Mouse (Mus musculus) central nervous system, embryonic 11.5 days (tissue): ENCODE measurements around the gene Izumo2. TPM values are rescaled to one million over a fixed set of nuclear protein-coding genes. Genes with fewer than 3 reads are reported as not detected.

ENCODE experiments used
- polyA plus RNA-seq: library from polyadenylated mRNA; depleted of rRNA; stranded (reverse); fragments of >200 nt; gene quantifications from 2 replicates; pipeline ENCODE4 v1.2.3, GENCODE M21; 2012; rRNA removed

Izumo2 gene
- polyA plus RNA-seq, result not detected in 2 replicates

GRCm38 (mm10) chr7:44708574-44708973, at the start of gene Izumo2:
TSS of gene Izumo2 (plus strand) at chr7:44708742.

GRCm38 (mm10) chr7:44670803-44671202, 37.7 kb upstream of the Izumo2 start, which contains the start of gene Myh14:
TSS of gene Myh14 (minus strand) at chr7:44670843.

GRCm38 (mm10) chr7:44748101-44749044, 39.8 kb downstream of the Izumo2 start, which contains the start of gene Vrk3:
TSS of gene Vrk3 (plus strand) at chr7:44748413.

GRCm38 (mm10) chr7:44750950-44751349, 42.4 kb downstream of the Izumo2 start, which contains the start of gene Zfp473:
TSS of gene Zfp473 (minus strand) at chr7:44751050.

Other genes with a start within 250 kb of the Izumo2 start
- gene Aspdh, start 243.4 kb upstream of the Izumo2 start, polyA plus RNA-seq, result 7.5 and 7.7 TPM in 2 replicates
- gene Josd2, start 240.8 kb upstream of the Izumo2 start, polyA plus RNA-seq, result 91.6 and 95.2 TPM in 2 replicates
- gene Emc10, start 212.2 kb upstream of the Izumo2 start, polyA plus RNA-seq, result 102 and 117 TPM in 2 replicates
- gene Fam71e1, start 212.2 kb upstream of the Izumo2 start, polyA plus RNA-seq, result 28.7 and 40.6 TPM in 2 replicates
- 0.01 TPM in 1 of 2 replicates, not detected in the other for gene Mybpc2, start 184.1 kb upstream of the Izumo2 start, polyA plus RNA-seq
- 0.07 and 0.09 TPM in 2 replicates for gene Spib, start 176.7 kb upstream of the Izumo2 start, polyA plus RNA-seq
- gene Pold1, start 159.9 kb upstream of the Izumo2 start, polyA plus RNA-seq, result 107 and 108 TPM in 2 replicates
- 76.6 and 80.4 TPM in 2 replicates for gene Nr1h2, start 154.8 kb upstream of the Izumo2 start, polyA plus RNA-seq
- gene Napsa, start 136.4 kb upstream of the Izumo2 start, polyA plus RNA-seq, result 0.13 and 0.20 TPM in 2 replicates
- 8.0 and 8.3 TPM in 2 replicates for gene Kcnc3, start 118.1 kb upstream of the Izumo2 start, polyA plus RNA-seq
- 1.2 TPM in 2 replicates for gene Myh14, start 37.9 kb upstream of the Izumo2 start, polyA plus RNA-seq
- gene Vrk3, start 39.7 kb downstream of the Izumo2 start, polyA plus RNA-seq, result 29.7 and 35.3 TPM in 2 replicates
- gene Zfp473, start 42.3 kb downstream of the Izumo2 start, polyA plus RNA-seq, result 2.1 and 2.2 TPM in 2 replicates
- 72.9 and 96.2 TPM in 2 replicates for gene Nup62, start 107.3 kb downstream of the Izumo2 start, polyA plus RNA-seq
- 0.37 and 0.54 TPM in 2 replicates for gene Il4i1, start 107.6 kb downstream of the Izumo2 start, polyA plus RNA-seq
- 26.1 and 29.3 TPM in 2 replicates for gene Atf5, start 107.9 kb downstream of the Izumo2 start, polyA plus RNA-seq
- 101 and 104 TPM in 2 replicates for gene Akt1s1, start 140.2 kb downstream of the Izumo2 start, polyA plus RNA-seq
- gene Tbc1d17, start 140.3 kb downstream of the Izumo2 start, polyA plus RNA-seq, result 57.2 and 66.8 TPM in 2 replicates
- gene Pnkp, start 148.4 kb downstream of the Izumo2 start, polyA plus RNA-seq, result 29.5 and 32.5 TPM in 2 replicates
- 453 and 647 TPM in 2 replicates for gene Ptov1, start 161.0 kb downstream of the Izumo2 start, polyA plus RNA-seq
- gene Med25, start 184.0 kb downstream of the Izumo2 start, polyA plus RNA-seq, result 151 and 183 TPM in 2 replicates
- 23.0 and 29.3 TPM in 2 replicates for gene Fuz, start 187.3 kb downstream of the Izumo2 start, polyA plus RNA-seq
- 70.2 and 102 TPM in 2 replicates for gene Ap2a1, start 220.8 kb downstream of the Izumo2 start, polyA plus RNA-seq
- gene Tsks, start 234.5 kb downstream of the Izumo2 start, polyA plus RNA-seq, result 0.07 and 0.08 TPM in 2 replicates